Mouse (Mus musculus) spleen, postnatal 4 days (tissue): ENCODE measurements around the gene Rbm14.
"Not testable (repeated sequence)": the region's sequence is repeated elsewhere in the genome, so short reads cannot be mapped to it uniquely, and the experiment has no call there.

Source experiments
- DNase-seq, 2 experiments: peaks; one replicate each; pipeline ENCODE4 v3.0.0; 2022; ENCODE audit warnings: low spot score in 2 of 2

Gene Rbm14

DNA sequence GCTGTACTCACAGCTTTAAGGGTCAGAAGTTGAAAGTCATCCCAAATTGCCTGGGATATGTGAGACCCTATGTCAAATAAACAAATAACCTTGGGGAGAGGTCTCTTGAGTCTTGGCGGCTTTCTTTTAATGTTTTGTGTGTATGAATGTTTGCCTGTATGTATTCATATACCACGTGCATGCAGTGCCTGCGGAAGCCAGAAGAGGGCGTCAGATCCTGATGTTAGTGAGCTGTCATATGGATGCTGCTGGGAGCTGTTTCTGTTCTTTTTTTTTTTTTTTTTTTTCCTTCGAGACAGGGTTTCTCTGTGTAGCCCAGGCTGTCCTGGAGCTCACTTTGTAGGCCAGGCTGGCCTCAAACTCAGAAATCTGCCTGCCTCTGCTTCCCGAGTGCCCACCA is 1.6 kb upstream of the Rbm14 start:
- DNase-seq, result peak; percentile 55 to 77

DNA sequence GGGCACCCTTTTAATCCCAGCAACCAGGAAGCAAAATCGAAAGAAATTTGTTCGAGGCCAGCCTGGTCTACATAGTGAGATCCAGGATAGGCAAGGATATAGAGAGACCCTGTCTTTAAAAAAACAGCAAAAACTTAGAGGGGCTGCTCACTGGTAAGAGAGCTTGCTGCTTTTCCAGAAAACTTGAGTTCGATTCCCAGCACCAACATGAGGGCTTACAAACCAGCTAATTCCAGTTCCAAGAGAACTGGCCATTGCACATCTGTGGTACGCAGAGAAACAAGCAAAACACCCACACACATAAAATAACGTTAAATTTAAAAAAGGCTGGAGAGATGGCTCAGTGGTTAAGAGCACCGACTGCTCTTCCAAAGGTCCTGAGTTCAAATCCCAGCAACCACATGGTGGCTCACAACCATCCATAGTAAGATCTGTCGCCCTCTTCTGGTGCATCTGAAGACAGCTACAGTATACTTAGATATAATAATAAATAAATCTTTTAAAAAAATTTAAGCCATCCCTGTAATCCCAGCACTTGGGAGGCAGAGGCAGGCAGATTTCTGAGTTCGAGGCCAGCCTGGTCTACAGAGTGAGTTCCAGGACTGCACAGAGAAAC is 1.0 kb upstream of the Rbm14 start:
- DNase-seq, result not testable (repeated sequence)

GRCm38 (mm10) chr19:4811909-4812242 is 442 bp upstream of the Rbm14 start:
- DNase-seq, result no peak

GRCm38 (mm10) chr19:4810746-4811062 is 730 bp downstream of the Rbm14 start:
- DNase-seq, result no peak

DNA sequence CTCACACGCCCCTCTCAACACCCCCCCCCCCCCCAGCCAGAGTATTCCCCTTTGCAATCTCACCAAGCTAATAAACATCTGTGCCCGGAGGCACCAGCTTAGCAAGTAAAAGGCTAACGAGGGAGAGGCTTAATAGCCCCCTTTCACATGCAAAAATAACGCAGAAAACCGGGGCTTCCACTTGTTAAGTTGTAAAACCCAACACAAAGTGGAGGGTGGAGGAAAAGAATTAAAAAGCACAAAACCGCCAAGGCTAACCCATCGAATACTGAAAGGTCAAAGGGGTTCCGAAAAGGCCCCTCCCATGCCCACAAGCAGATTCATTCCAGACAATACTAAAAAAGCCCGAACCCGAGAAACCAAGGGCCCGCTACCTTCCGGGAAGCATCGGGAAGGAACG is 1.1 kb downstream of the Rbm14 start:
- no peak for DNase-seq

- DNase-seq, result no peak
Measured at GRCm38 (mm10) chr19:4803283-4803682, 8.2 kb downstream of the Rbm14 start.

DNA sequence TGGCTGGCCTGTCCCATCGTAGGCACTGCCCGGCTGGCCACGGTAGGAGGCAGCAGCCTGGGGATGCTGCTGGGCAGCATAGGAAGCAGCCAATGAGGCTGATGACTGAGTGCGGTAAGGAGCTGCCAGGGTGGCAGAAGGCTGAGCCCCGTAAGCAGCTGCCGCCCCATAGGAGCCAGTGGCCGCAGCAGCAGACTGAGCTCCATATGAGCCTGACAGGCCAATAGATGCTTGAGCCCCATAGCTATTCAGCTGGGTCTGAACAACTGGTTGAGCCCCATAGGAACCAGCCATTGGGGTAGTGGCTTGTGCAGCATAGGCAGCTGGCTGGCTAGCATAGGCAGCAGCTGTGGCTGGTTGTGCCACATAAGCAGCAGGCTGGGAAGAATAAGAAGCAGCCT is 8.7 kb downstream of the Rbm14 start:
- no peak for DNase-seq

DNA sequence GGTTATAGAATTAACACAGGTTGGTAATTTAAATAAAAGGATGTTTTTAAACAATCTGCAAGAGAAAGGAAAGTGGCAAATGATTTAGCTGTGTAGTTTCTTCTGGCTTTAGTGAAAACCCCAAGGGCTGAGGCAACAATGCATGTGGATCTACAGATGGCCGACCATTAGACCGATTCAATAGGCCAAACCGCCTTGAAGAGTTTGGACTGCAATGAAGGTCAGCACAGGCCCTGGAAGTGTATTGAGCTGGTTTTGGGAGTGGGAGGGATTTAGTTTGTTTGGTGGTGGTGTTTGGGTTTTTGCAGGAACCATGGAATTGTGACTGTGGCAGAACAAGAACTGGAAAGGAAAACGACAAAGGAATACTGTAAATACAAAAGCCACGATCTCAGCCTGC is 12.4 kb downstream of the Rbm14 start:
- no peak for DNase-seq

DNA sequence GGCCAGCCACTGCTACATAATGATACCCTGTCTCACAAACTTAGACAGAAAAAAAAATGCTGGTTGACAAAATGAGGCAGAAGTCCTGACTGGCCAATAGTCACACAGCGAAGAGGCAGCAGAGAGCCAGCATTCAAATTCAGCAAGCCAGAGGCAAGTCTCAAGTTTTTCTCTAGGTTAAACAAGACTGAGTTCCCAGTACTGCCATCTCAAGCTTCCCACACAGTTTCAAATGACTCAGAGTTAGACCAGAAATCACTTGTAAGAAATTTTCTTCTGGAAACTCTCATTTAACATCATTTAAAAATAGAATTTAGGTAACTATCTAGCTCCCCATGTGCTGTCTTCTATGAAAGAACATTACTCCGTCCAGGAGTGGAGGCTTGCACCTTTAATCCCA is 13.6 kb downstream of the Rbm14 start:
- DNase-seq, result no peak

DNA sequence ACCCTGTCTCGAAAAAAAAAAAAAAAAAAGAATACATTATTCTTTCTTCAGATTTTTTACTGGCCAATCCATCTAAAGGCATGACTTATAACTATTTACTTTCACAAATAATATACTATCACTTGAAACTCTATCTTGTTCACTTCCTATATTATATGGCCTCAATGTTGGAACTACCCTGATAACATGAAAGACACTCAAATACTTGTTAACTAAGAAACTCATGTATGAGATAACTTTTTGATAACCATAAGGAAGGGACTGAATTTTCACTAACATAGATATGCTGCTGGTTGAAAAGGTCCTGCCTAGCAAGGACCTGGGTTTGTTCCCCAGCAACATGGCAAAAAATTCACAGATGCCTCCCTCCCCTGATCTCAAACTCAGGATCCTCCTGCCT is 15.5 kb downstream of the Rbm14 start:
- no peak for DNase-seq

GRCm38 (mm10) chr19:4793831-4794422 is 17.5 kb downstream of the Rbm14 start, which contains the start of gene Rbm4:
Rbm4 (minus strand) TSS chr19:4793901.
- DNase-seq, result peak; percentile 96 to 97

- no peak for DNase-seq
Measured at GRCm38 (mm10) chr19:4793281-4793830, 18.1 kb downstream of the Rbm14 start.

DNA sequence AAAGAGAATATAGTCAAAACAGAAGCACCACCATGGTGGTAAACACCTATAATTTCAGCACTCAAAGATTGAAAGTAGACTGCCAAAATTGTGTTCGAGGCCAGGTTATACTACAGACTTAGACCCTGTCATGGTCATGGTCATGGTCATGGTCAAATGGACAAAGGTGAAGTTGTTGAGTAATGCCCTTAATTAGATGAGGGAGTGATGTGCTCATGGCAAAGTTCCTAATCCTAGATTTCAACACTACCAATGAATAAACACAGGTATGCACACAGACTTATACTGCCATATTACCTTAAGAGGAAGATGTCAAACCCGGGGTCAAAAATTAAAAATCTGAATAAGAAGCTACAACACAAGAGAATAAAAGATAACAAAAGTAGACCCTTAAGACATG is 25.1 kb downstream of the Rbm14 start:
- DNase-seq, result no peak

DNA sequence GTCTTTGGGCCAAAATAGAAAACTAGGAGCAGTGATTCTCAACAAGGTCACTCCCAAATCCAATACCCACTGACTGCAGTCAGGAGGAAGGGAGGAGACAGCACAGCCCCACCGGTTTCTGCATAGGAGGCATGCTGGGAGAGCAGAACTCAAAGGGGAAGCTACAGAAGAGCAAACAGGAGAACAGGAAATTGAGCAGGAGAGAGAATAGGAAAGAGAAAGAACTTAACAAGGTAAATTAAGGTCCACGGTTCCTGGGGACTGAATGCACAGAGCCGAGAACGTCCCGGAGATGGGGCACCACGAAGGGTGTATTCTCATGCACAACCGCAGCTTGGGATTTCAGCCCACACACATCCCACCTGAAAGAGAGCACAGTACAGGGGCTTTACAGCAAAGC is 26.2 kb downstream of the Rbm14 start:
- no peak for DNase-seq

DNA sequence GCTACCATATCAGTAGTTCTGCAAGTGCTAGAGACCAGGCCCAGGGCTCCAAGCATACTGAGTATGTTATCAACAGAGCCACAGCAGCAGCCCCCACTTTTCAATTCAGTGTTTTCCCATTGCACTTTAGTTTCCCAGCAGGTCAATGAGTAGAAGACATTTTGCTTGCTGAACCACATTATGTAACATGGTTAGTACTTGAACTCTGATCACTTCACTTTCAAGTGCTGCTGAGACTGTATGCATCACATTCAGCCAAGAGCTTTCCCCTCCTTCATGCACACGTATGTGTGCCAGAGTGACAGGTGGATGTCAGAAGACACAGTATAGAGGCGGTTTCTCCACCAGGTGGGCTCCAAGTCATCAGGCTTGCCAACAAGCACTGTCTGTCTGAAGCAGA is 28.5 kb downstream of the Rbm14 start:
- DNase-seq, result no peak

- no peak for DNase-seq
Measured at GRCm38 (mm10) chr19:4772785-4773184, 38.6 kb downstream of the Rbm14 start.

DNA sequence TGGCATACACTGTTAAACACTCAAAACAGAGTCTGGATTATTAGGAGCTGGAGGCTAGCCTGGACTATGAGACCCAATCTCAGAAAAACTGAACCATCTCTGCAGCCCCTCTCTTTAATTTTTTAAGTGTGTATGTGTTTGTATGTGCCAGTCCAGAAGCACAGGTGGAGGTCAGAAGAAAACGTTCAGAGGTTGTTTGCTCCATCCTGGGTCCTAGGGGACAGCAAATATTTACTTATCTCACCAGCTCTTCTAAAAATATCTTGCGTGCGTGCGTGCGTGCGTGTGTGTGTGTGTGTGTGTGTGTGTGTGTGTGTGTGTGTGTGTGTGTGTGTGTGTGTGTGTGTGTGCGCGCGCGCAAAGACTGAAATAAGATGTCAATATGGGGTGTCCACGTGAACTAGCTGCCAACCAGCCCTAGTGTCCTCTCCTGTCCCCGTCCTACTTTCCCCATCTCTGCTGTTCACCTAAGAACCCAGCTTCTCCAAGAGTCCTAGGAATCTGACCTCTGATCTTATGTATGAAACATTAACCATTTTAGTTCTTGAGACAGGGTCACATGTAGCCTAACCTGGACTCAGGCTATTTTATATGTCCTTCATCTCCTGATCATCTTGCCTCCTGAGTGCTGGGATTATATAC is 43.8 kb downstream of the Rbm14 start:
- DNase-seq, result no peak

GRCm38 (mm10) chr19:4762876-4763275 is 48.6 kb downstream of the Rbm14 start:
- DNase-seq, result no peak

DNA sequence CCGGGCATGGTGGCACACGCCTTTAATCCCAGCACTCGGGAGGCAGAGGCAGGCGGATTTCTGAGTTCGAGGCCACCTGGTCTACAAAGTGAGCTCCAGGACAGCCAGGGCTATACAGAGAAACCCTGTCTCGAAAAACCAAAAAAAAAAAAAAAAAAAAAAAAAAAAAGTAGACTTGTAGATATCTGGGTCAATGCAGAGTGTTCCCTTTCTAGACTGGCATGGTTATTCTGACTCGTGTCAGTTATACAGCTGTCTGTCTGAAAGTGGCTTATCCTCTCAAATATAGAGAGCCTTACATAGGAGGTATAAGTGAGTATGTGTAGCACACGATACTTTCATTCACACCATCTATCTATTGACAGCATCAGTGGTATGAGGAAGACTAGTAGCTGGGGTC is 50.9 kb downstream of the Rbm14 start:
- not testable (repeated sequence) for DNase-seq

DNA sequence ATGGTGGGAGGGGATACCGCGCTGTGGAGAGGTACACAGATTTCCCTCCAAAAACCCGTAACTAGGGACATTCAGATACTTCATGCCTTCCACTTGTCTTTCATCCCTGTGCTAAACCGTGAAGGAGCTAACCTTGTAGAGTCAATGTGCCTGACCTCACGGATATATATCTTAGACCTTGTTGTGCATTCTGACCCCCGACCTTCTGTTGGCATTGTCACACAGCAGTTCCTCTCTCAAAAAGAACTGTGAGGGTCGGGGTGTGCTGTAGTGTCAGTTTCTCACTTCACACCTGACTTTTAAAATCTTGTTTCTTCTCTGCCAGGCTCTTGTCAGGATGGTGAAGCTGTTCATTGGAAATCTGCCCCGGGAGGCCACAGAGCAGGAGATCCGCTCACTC is 54.5 kb downstream of the Rbm14 start:
- no peak for DNase-seq

DNA sequence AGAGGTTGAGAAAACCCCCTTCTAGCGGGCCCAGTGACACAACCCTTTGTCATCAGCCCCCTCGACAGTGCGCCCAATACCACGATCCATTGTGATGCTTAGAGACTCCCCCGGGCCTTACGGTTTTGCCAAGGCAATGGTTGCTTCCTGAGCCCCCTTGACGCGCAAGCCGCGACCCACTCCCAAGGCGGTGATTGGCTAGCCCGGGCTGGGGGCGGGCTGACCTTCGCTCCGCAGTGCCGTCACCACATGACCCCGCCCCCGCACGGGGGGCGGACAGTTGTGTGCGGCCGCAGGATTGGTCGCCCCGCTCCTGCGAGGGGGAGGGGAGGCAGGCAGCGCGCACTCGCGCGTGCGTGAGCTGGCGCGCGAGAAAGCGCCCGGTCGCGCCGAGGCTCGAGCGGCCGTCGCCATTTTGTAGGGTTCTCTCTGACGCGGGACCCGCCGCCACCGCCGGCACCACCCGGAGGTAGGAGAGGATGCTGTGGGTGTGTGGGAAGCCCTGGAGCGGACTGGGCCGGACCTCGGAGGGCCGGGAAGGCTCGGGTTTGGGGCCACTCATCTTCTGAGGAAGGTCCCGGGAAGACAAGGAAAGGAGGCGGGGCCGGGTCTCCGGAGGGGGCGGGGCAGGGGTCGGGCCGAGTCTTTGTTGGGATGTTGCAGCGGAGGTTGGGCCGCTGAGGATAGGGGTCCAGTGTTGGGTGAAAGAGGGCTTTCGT is 55.1 kb downstream of the Rbm14 start, which contains the start of gene Rbm4b:
Gene Rbm4b (plus strand): TSS at position 305 of the 719 bp plus-strand sequence.
- DNase-seq, result peak; percentile 94 to 96

- DNase-seq, result peak; percentile 89 to 94
Measured at GRCm38 (mm10) chr19:4755565-4756192, 55.8 kb downstream of the Rbm14 start.
